Mouse (Mus musculus) C2C12 (cell line): ENCODE data around the gene Ncam1.

ENCODE experiments used
- CTCF ChIP-seq: IDR thresholded peaks from one replicate; pipeline ENCODE4 v1.5.1; 2011; ENCODE audit not compliant: control insufficient read depth, insufficient read depth, insufficient read length
- MAX ChIP-seq: IDR thresholded peaks from one replicate; pipeline ENCODE4 v1.6.1; 2011; ENCODE audit warnings: mild to moderate bottlenecking, control low read depth
- MYOG ChIP-seq: IDR thresholded peaks from one replicate; pipeline ENCODE4 v1.6.1; 2011; ENCODE audit not compliant: control insufficient read depth, insufficient read length; ENCODE audit errors: extremely low read depth
- USF1 ChIP-seq: IDR thresholded peaks from one replicate; pipeline ENCODE4 v1.6.1; 2011; ENCODE audit warnings: low read depth, mild to moderate bottlenecking, control low read depth, moderate library complexity

GRCm38 (mm10) chr9:49504658-49505057 is 294.1 kb downstream of the Ncam1 start:
- no peak for TF ChIP-seq CTCF
- no peak for TF ChIP-seq USF1
- no peak for TF ChIP-seq MYOG
- no peak for TF ChIP-seq MAX
